Mouse (Mus musculus) liver, postnatal 0 days (tissue): ENCODE measurements around the gene Wfs1.

ENCODE experiments used
- CTCF ChIP-seq: sonication (generic); IDR thresholded peaks from 2 replicates; pipeline ENCODE4 v1.5.1; 2016; ENCODE audit warnings: antibody characterized with exemption, low read depth
- EP300 ChIP-seq: IDR thresholded peaks from 2 replicates; pipeline ENCODE4 v1.6.1; 2016; ENCODE audit warnings: antibody characterized with exemption, low read depth, mild to moderate bottlenecking

GRCm38 (mm10) chr5:37030753-37031152, 41.7 kb upstream of the Wfs1 start:
- TF ChIP-seq EP300 (no peak), CTCF (no peak)
